Mouse (Mus musculus) liver, embryonic 14.5 days (tissue): ENCODE data around the gene Med17. TPM values are rescaled to one million over a fixed set of nuclear protein-coding genes. Genes with fewer than 3 reads are reported as not detected.

Source experiments
- ATAC-seq: fragments of 200-750 bp; cut with Nextera tagmentation; 2 replicates; pipeline ENCODE4 v1.8.0; 2017; ENCODE audit warnings: moderate number of reproducible peaks, mild to moderate bottlenecking, moderate library complexity; ENCODE audit not compliant: insufficient read depth
- DNase-seq, 3 experiments: peaks; one replicate each; pipeline ENCODE4 v3.0.0-alpha.2; 2012 to 2013; ENCODE audit warnings: low read depth in 3 of 3, low spot score in 3 of 3
- H3K27ac ChIP-seq: fragments of 300-500 bp; sonication (generic); 2 replicates; pipeline ENCODE4 v1.5.1; 2014; ENCODE audit warnings: moderate library complexity, mild to moderate bottlenecking, control low read depth, inconsistent platforms
- H3K27me3 ChIP-seq: fragments of 300-500 bp; sonication (generic); 2 replicates; pipeline ENCODE4 v1.6.1; 2014; ENCODE audit warnings: mild to moderate bottlenecking, low read length, moderate library complexity; ENCODE audit not compliant: control insufficient read depth, insufficient read depth
- H3K36me3 ChIP-seq: fragments of 300-500 bp; sonication (generic); replicated peaks from 2 replicates; pipeline ENCODE4 v1.6.1; 2014; ENCODE audit warnings: low read depth; ENCODE audit not compliant: control insufficient read depth, insufficient read depth
- H3K4me1 ChIP-seq, 2 experiments: fragments of 200-500 bp in 1 of 2; fragments of 300-500 bp in 1 of 2; sonication (generic) in 1 of 2; replicated peaks; 2 replicates each; pipeline ENCODE4 v1.6.1; 2012 to 2014; ENCODE audit warnings: antibody characterized with exemption in 1 of 2, inconsistent platforms in 1 of 2, low read length in 1 of 2; ENCODE audit not compliant: control insufficient read depth in 2 of 2, insufficient read depth in 2 of 2
- H3K4me2 ChIP-seq: fragments of 300-500 bp; sonication (generic); 2 replicates; pipeline ENCODE4 v1.6.1; 2014; ENCODE audit warnings: low read depth, mild to moderate bottlenecking, control low read depth, moderate library complexity
- H3K4me3 ChIP-seq, 2 experiments: fragments of 200-500 bp in 1 of 2; fragments of 300-500 bp in 1 of 2; sonication (generic) in 1 of 2; 2 replicates each; pipeline ENCODE4 v1.5.1; 2012 to 2014; ENCODE audit warnings: low read depth in 2 of 2, low read length in 2 of 2, mild to moderate bottlenecking in 2 of 2, control low read depth in 1 of 2, inconsistent platforms in 1 of 2, moderate library complexity in 1 of 2; ENCODE audit not compliant: insufficient read depth in 1 of 2
- H3K9ac ChIP-seq: fragments of 300-500 bp; sonication (generic); replicated peaks from 2 replicates; pipeline ENCODE4 v1.6.1; 2014; ENCODE audit warnings: mild to moderate bottlenecking, control low read depth, moderate library complexity
- H3K9me3 ChIP-seq: fragments of 300-500 bp; sonication (generic); 2 replicates; pipeline ENCODE4 v1.6.1; 2016; ENCODE audit warnings: low read length, mixed read lengths; ENCODE audit not compliant: control insufficient read depth
- CTCF ChIP-seq: IDR thresholded peaks from 2 replicates; pipeline ENCODE4 v1.5.1; 2016; ENCODE audit warnings: antibody characterized with exemption, low read depth, control low read depth
- EP300 ChIP-seq: IDR thresholded peaks from 2 replicates; pipeline ENCODE4 v1.6.1; 2016; ENCODE audit warnings: antibody characterized with exemption, low read depth
- WGBS: fragments of 180-500 bp; shearing (Covaris S2); extraction: QIAGEN DNeasy Blood & Tissue Kit; methylation state at CpG from one replicate; pipeline ENCODE4 v1.1.7; 2014; ENCODE audit not compliant: insufficient replicate concordance; 5-methylcytosine and 5-hydroxymethylcytosine counted together
- polyA plus RNA-seq, 2 experiments: library from polyadenylated mRNA; depleted of rRNA in 1 of 2; stranded (reverse) in 1 of 2; unstranded in 1 of 2; fragments of >200 nt; fragmentation: Nextera tagmentation in 1 of 2; extraction: Ambion mirVana in 1 of 2; gene quantifications; 2 replicates each; pipeline versions ENCODE4 v1.2.1 to v1.2.3; 2012 to 2014

Med17 gene
- polyA plus RNA-seq, 2 experiments = 15.0 to 17.2 TPM

DNA sequence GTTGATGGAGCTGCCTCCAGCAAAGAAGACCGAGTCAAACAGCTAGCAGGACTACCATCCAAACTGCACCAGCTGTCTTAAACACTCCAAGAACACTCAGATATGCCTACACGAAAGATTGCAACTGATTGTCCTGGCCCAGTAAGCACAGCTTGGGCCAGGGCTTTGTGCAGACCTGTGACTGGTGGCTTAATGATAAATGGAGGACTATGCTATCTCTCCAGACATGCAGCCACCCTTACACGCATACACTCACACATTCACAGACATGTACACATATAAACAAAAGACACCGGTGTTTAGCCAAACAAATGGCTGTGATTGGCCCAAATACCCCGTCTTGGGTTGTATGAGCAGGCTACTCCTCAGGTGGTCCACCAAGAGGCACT lies 754 bp upstream of the Med17 start:
- TF ChIP-seq EP300 = peak; percentile 43; the same call in 1 of the 2 replicates
- no peak for TF ChIP-seq CTCF
- H3K9me3 ChIP-seq = no peaks in the 10 kb centered on the region
- peaks cover 6 to 11% of the 10 kb centered on the region in 2 experiments for H3K4me1 ChIP-seq
- H3K36me3 ChIP-seq = peaks cover 5% of the 10 kb centered on the region
- peak overlapping the region; percentile 57 for H3K9ac ChIP-seq
- H3K4me3 ChIP-seq = peak overlapping the region; percentile 84 to 88
- ATAC-seq = peak; percentile 38
- WGBS = 17% methylated on average over 5 of the region's 5 CpGs
- DNase-seq = peak; percentile 39 to 45 (median 41)
- peak overlapping the region; percentile 58 for H3K4me2 ChIP-seq
- peak overlapping the region; percentile 28; the same call in 1 of the 2 replicates for H3K27ac ChIP-seq
- no peaks in the 10 kb centered on the region for H3K27me3 ChIP-seq

DNA sequence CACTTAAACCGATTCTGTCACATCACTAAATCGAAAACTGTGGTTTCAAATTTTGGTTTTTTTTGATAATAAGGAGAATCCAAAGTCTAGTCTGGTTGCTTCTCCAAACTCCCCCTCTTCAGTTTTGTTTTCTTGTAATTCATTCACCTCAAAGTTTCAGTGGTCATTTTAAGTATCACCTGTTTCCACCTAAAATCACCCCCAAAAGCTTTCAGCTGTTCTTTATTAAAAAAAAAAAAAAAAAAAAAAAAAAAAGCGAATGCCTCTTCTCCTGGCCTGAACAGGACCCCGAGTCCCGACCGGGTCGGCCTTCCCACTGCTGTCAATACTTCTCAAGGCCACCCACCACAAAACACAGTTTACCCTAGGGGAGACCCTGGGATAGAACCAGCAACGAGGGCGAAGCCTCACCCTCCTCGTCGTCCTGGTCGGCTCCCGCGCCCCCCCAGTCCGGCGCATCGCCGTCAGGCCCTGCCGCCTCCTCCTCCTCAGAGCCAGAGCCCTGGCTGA lies 537 bp downstream of the Med17 start:
- WGBS = 7% methylated on average over 19 of the region's 19 CpGs

DNA sequence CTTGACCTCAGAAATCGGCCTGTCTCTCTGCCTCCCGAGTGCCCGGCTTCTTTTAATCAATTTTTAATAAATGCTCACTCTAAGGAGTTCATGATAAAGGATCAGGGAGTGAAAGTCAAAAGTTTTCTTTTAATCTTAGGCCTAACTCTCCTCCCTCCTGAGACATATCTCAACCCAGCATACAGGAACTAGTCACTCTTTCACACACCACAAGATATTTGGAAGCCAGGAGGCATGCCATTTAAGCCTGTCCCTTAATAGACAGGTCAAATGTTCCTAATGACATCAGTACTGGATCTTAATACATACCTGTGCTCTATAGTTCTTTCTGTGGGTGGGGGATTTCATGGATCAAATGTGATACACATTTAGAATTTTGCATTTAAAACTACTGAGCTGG lies 1.4 kb downstream of the Med17 start:
- H3K9ac ChIP-seq = no peak overlapping the region
- 68% methylated on average over 3 of the region's 3 CpGs for WGBS

More for the DNA sequence above, 537 bp downstream of the Med17 start:
- Histone ChIP-seq H3K9ac (peak overlapping the region; percentile 80), H3K4me2 (peak overlapping the region; percentile 58), H3K9me3 (no peaks in the 10 kb centered on the region), H3K4me3 (peak overlapping the region; percentile 84 to 88), H3K27ac (peak overlapping the region; percentile 55), H3K36me3 (peaks cover 17% of the 10 kb centered on the region), H3K4me1 (peaks cover 6 to 11% of the 10 kb centered on the region in 2 experiments), H3K27me3 (no peaks in the 10 kb centered on the region)
- TF ChIP-seq CTCF = no peak
- no peak for TF ChIP-seq EP300
- DNase-seq (no peak), ATAC-seq (no peak)

DNA sequence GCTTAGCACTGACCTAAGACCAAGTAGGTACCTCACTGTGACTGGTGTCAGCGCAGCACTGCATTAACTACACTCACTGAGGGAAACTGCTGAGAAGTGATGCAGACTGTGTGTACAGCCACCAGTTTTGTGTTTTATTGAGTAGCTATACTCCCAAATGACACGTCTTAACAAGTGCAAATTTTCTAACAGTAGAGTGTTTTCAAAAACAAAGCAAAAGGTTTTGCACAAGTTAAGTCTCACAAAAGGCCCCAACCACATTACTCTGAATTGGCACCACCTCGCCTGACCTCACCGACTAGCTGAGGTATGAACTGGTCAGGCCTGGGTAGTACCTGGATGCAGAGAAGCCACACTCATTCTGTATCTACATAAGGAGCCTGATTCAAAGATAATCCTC lies 2.9 kb downstream of the Med17 start:
- H3K4me2 ChIP-seq = no peak overlapping the region
- H3K4me1 ChIP-seq = peaks cover 6 to 11% of the 10 kb centered on the region in 2 experiments
- WGBS = 82% methylated on average over 4 of the region's 4 CpGs
- DNase-seq = no peak
- no peak overlapping the region for H3K27ac ChIP-seq
- H3K9me3 ChIP-seq = no peaks in the 10 kb centered on the region
- no peak for TF ChIP-seq EP300
- TF ChIP-seq CTCF = no peak
- no peak for ATAC-seq
- H3K9ac ChIP-seq = no peak overlapping the region
- H3K27me3 ChIP-seq = no peaks in the 10 kb centered on the region
- no peak overlapping the region for H3K4me3 ChIP-seq
- H3K36me3 ChIP-seq = peaks cover 38% of the 10 kb centered on the region

More for the DNA sequence above, 1.4 kb downstream of the Med17 start:
- H3K4me3 ChIP-seq = peak overlapping the region in 1 of 2 experiments; percentile 84; a peak in 2 of 4 replicates
- DNase-seq (no peak), ATAC-seq (no peak)
- H3K27ac ChIP-seq = no peak overlapping the region
- TF ChIP-seq CTCF (no peak), EP300 (no peak)
- no peaks in the 10 kb centered on the region for H3K27me3 ChIP-seq
- peaks cover 25% of the 10 kb centered on the region for H3K36me3 ChIP-seq
- H3K9me3 ChIP-seq = no peaks in the 10 kb centered on the region
- peak overlapping the region; percentile 58 for H3K4me2 ChIP-seq
- H3K4me1 ChIP-seq = peaks cover 6 to 11% of the 10 kb centered on the region in 2 experiments

DNA sequence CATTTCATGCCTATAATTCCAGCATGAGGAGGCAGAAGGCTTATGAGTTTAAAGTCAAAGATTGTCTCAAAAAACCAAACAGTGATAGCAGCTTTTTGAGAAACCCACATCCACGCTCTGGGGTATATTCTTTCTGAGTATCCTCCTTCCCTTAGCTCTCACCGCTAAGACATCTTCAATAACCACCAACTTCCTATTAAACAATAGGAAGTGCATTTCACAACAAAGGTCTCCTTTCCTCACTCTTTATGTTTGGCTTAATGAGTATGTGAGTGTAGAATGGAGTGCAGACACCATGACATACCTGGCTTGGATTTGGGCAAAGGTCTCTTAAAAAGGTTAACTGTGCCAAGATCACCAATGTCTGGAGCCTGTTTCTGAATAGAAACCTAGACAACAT lies 5.8 kb downstream of the Med17 start:
- Histone ChIP-seq H3K27ac (no peak overlapping the region), H3K4me2 (no peak overlapping the region), H3K9me3 (no peaks in the 10 kb centered on the region), H3K27me3 (no peaks in the 10 kb centered on the region), H3K9ac (no peak overlapping the region), H3K4me3 (no peak overlapping the region), H3K36me3 (peaks cover 63% of the 10 kb centered on the region), H3K4me1 (peaks cover 0 to 8% of the 10 kb centered on the region in 2 experiments; a peak in 2 of 4 replicates)
- DNase-seq (no peak), ATAC-seq (no peak)
- TF ChIP-seq EP300 = no peak
- no peak for TF ChIP-seq CTCF
- WGBS = 65% methylated on average over 2 of the region's 2 CpGs
